Mouse (Mus musculus) left cerebral cortex, adult 2 months (tissue): ENCODE results near the gene Tia1. TPM values are rescaled to one million over a fixed set of nuclear protein-coding genes. Genes with fewer than 3 reads are reported as not detected.
A peak's percentile ranks its signal among the peaks of the same experiment; 100 is the strongest.

Experiments
- DNase-seq, 2 experiments: peaks; one replicate each; pipeline ENCODE4 v3.0.0; 2021 to 2022; ENCODE audit warnings: low spot score in 2 of 2, mixed read lengths in 1 of 2; ENCODE audit errors: extremely low spot score in 1 of 2
- H3K27ac ChIP-seq: fragments of 200-600 bp; 2 replicates; pipeline ENCODE4 v1.8.1; 2022
- H3K4me3 ChIP-seq: fragments of 200-600 bp; 2 replicates; pipeline ENCODE4 v1.8.1; 2022
- CTCF ChIP-seq: fragments of 200-600 bp; IDR thresholded peaks from 2 replicates; pipeline ENCODE4 v1.8.1; 2022; ENCODE audit warnings: antibody characterized with exemption, mild to moderate bottlenecking, moderate library complexity
- intact Hi-C: fragments of 180-260 bp; cut with DNase I; formaldehyde crosslinking; loops from one replicate; pipeline ENCODE4 v1.15.1; 2025
- total RNA-seq, 2 experiments: library from RNA; stranded (reverse); gene quantifications; 2 replicates each; pipeline ENCODE4 v1.2.3; 2021

The Tia1 gene
- total RNA-seq, 2 experiments from 2014 or later: 117 to 119 TPM

GRCm38 (mm10) chr6:86388461-86388860 lies 15.6 kb upstream of the Tia1 start:
- Histone ChIP-seq H3K4me3 (no peak overlapping the region), H3K27ac (no peak overlapping the region)
- no peak for TF ChIP-seq CTCF
- intact Hi-C loops: no loop called here
- no peak for DNase-seq

GRCm38 (mm10) chr6:86391326-86391725 lies 12.7 kb upstream of the Tia1 start:
- Histone ChIP-seq H3K27ac (no peak overlapping the region), H3K4me3 (no peak overlapping the region)
- no peak for DNase-seq
- peak; percentile 38 for TF ChIP-seq CTCF
- intact Hi-C loops: no loop called here

GRCm38 (mm10) chr6:86393187-86393586 lies 10.8 kb upstream of the Tia1 start:
- Histone ChIP-seq H3K4me3 (no peak overlapping the region), H3K27ac (no peak overlapping the region)
- no peak for DNase-seq
- peak; percentile 9; the same call in 1 of the 2 replicates for TF ChIP-seq CTCF
- intact Hi-C loops: no loop called here

- Histone ChIP-seq H3K4me3 (no peak overlapping the region), H3K27ac (no peak overlapping the region)
- TF ChIP-seq CTCF: no peak
- DNase-seq: no peak
- intact Hi-C loops: no loop called here
Measured at GRCm38 (mm10) chr6:86394078-86394720, 9.8 kb upstream of the Tia1 start.

GRCm38 (mm10) chr6:86395021-86395420 lies 9.0 kb upstream of the Tia1 start:
- H3K4me3 ChIP-seq: no peak overlapping the region; the same call in 1 of the 2 replicates
- H3K27ac ChIP-seq: no peak overlapping the region
- TF ChIP-seq CTCF: no peak
- DNase-seq: no peak
- intact Hi-C loops: no loop called here

GRCm38 (mm10) chr6:86395969-86396368 lies 8.1 kb upstream of the Tia1 start:
- DNase-seq: no peak
- no peak for TF ChIP-seq CTCF
- intact Hi-C loops: loop anchor here (2.0 kb wide), 2 partner anchors 25 to 267 kb away; partner anchors contain the start of gene Snrpg
- H3K27ac ChIP-seq: peak overlapping the region; percentile 96
- H3K4me3 ChIP-seq: peak overlapping the region; percentile 95

GRCm38 (mm10) chr6:86396581-86397256 lies 7.3 kb upstream of the Tia1 start, which contains the start of gene Pcyox1:
TSS of gene Pcyox1 (minus strand) at chr6:86397154.
- TF ChIP-seq CTCF: no peak
- intact Hi-C loops: loop anchor here (2.0 kb wide), 2 partner anchors 26 to 268 kb away; partner anchors contain the start of gene Snrpg
- peak; percentile 84 to 86 for DNase-seq
- Histone ChIP-seq H3K27ac (peak within 1 kb of the TSS; percentile 96), H3K4me3 (peak within 1 kb of the TSS; percentile 95)

- Histone ChIP-seq H3K27ac (peak overlapping the region; percentile 96), H3K4me3 (peak overlapping the region; percentile 95)
- intact Hi-C loops: loop anchor here (2.0 kb wide), 2 partner anchors 27 to 269 kb away; partner anchors contain the start of gene Snrpg
- no peak for TF ChIP-seq CTCF
- DNase-seq: no peak
Measured at GRCm38 (mm10) chr6:86397257-86397980, 6.6 kb upstream of the Tia1 start.

- no peak overlapping the region for H3K27ac ChIP-seq
- DNase-seq: no peak
- no peak overlapping the region for H3K4me3 ChIP-seq
- intact Hi-C loops: no loop called here
- no peak for TF ChIP-seq CTCF
Measured at GRCm38 (mm10) chr6:86398986-86399385, 5.0 kb upstream of the Tia1 start.

GRCm38 (mm10) chr6:86399995-86400394 lies 4.0 kb upstream of the Tia1 start:
- DNase-seq: no peak
- TF ChIP-seq CTCF: no peak
- H3K4me3 ChIP-seq: no peak overlapping the region
- intact Hi-C loops: no loop called here
- H3K27ac ChIP-seq: no peak overlapping the region

- H3K4me3 ChIP-seq: no peak overlapping the region
- no peak overlapping the region for H3K27ac ChIP-seq
- peak; percentile 71 for TF ChIP-seq CTCF
- peak; percentile 52 to 61 for DNase-seq
- intact Hi-C loops: no loop called here
Measured at GRCm38 (mm10) chr6:86400972-86401371, 3.0 kb upstream of the Tia1 start.
